Mouse (Mus musculus) embryonic facial prominence, embryonic 13.5 days (tissue): ENCODE results near the gene Zfp488. TPM values are rescaled to one million over a fixed set of nuclear protein-coding genes. Genes with fewer than 3 reads are reported as not detected.

Source experiments
- polyA plus RNA-seq: library from polyadenylated mRNA; unstranded; fragments of >200 nt; fragmentation: Nextera tagmentation; extraction: Ambion mirVana; gene quantifications from 2 replicates; pipeline ENCODE4 v1.2.1, GENCODE M21; 2015

Gene Zfp488
- polyA plus RNA-seq, 1 experiment from 2014 or later = 0.32 TPM

Other genes starting within 250 kb of the Zfp488 start
- 21.2 and 22.1 TPM in 2 replicates for gene Gdf10, start 55.2 kb downstream of the Zfp488 start, polyA plus RNA-seq
- 0.08 TPM in 2 replicates for gene Gdf2, start 37.7 kb downstream of the Zfp488 start, polyA plus RNA-seq
- not detected in 2 replicates for gene Rbp3, start 24.8 kb downstream of the Zfp488 start, polyA plus RNA-seq
- not detected in 2 replicates for gene Gm30083, start 36.4 kb upstream of the Zfp488 start, polyA plus RNA-seq
- gene Gm5460, start 38.0 kb upstream of the Zfp488 start, polyA plus RNA-seq = not detected in 2 replicates
- gene Antxrl, start 73.9 kb upstream of the Zfp488 start, polyA plus RNA-seq = not detected in 2 replicates
- 20.1 and 23.0 TPM in 2 replicates for gene Anxa8, start 107.2 kb upstream of the Zfp488 start, polyA plus RNA-seq
- not detected in 2 replicates for gene A630023A22Rik, start 124.0 kb upstream of the Zfp488 start, polyA plus RNA-seq
- 0.66 and 0.69 TPM in 2 replicates for gene Npy4r, start 173.7 kb upstream of the Zfp488 start, polyA plus RNA-seq
- gene Gprin2, start 222.9 kb upstream of the Zfp488 start, polyA plus RNA-seq = 1.5 and 1.7 TPM in 2 replicates
- 0.30 and 0.66 TPM in 2 replicates for gene Syt15, start 240.8 kb upstream of the Zfp488 start, polyA plus RNA-seq